Comparison of ENCODE assay signal across 14 mouse cellular contexts in genomic region chr13:41219056-41219455, GRCm38 (mm10). TPM values are rescaled to one million over a fixed set of nuclear protein-coding genes. Genes with fewer than 3 reads are reported as not detected.
DNase-seq lines count a peak whose midpoint lies in the region; ATAC-seq and TF ChIP-seq lines count a peak whose summit lies in the region.
"Had no signal": no experiment of that assay in that cellular context is flagged by ENCODE, and none has a peak within 500 bp of the region (broad histone marks: within the 10 kb centered on the region; RNA-seq: fewer than 3 reads in every experiment).

No protein-coding gene starts in this region.

- peaks cover 5% of the 10 kb centered on the region for H3K4me1 ChIP-seq in kidney, embryonic 15.5 days
- H3K4me1 ChIP-seq in forebrain, embryonic 11.5 days (replicated peaks; ENCODE audit: control insufficient read depth, insufficient read depth, low read length) = no peaks in the 10 kb centered on the region
- no peaks in the 10 kb centered on the region for H3K4me1 ChIP-seq in hindbrain, postnatal 0 days (ENCODE audit: insufficient read depth, low read length)
- H3K4me1 ChIP-seq in midbrain, embryonic 13.5 days (replicated peaks) = peaks cover 21% of the 10 kb centered on the region

- no peak for TF ChIP-seq CTCF in hindbrain, postnatal 0 days (IDR thresholded peaks at IDR 0.05; ENCODE audit: low read depth)

- no peak overlapping the region for H3K4me3 ChIP-seq in kidney, embryonic 15.5 days (replicated peaks)
- H3K4me3 ChIP-seq in forebrain, embryonic 11.5 days (ENCODE audit: low read depth, low read length) = peak overlapping the region; percentile 65
- peak overlapping the region; percentile 85 for H3K4me3 ChIP-seq in hindbrain, postnatal 0 days (ENCODE audit: low read length)
- peak overlapping the region; percentile 75 for H3K4me3 ChIP-seq in midbrain, embryonic 13.5 days (replicated peaks)

- H3K27me3 ChIP-seq in kidney, embryonic 15.5 days = no peaks in the 10 kb centered on the region
- no peaks in the 10 kb centered on the region for H3K27me3 ChIP-seq in forebrain, embryonic 11.5 days (ENCODE audit: control insufficient read depth, insufficient read depth, low read length)
- no peaks in the 10 kb centered on the region for H3K27me3 ChIP-seq in hindbrain, postnatal 0 days (ENCODE audit: insufficient read depth, low read length)
- no peaks in the 10 kb centered on the region for H3K27me3 ChIP-seq in midbrain, embryonic 13.5 days

- H3K4me2 ChIP-seq in kidney, embryonic 15.5 days = 0 out of 2 replicates have a peak overlapping the region, but pooled peaks have one; percentile 16
- peak overlapping the region; percentile 50 for H3K4me2 ChIP-seq in forebrain, embryonic 11.5 days (ENCODE audit: low read depth, low read length, severe bottlenecking)
- peak overlapping the region; percentile 59 for H3K4me2 ChIP-seq in hindbrain, postnatal 0 days (ENCODE audit: low read depth, low read length)
- peak overlapping the region; percentile 52 for H3K4me2 ChIP-seq in midbrain, embryonic 13.5 days (replicated peaks)

- H3K36me3 ChIP-seq in kidney, embryonic 15.5 days = no peaks in the 10 kb centered on the region
- no peaks in the 10 kb centered on the region for H3K36me3 ChIP-seq in forebrain, embryonic 11.5 days (ENCODE audit: control insufficient read depth, insufficient read depth, low read length)
- no peaks in the 10 kb centered on the region for H3K36me3 ChIP-seq in hindbrain, postnatal 0 days (ENCODE audit: insufficient read depth, low read length)
- H3K36me3 ChIP-seq in midbrain, embryonic 13.5 days = 0 out of 2 replicates have a peak, but pooled peaks cover 3% of the 10 kb centered on the region

- H3K9me3 ChIP-seq in kidney, embryonic 15.5 days (replicated peaks) = peaks cover 8% of the 10 kb centered on the region; the same call in 1 of the 2 replicates
- H3K9me3 ChIP-seq in forebrain, embryonic 11.5 days (ENCODE audit: control insufficient read depth, low read length) = peaks cover 5% of the 10 kb centered on the region; the same call in 1 of the 2 replicates
- H3K9me3 ChIP-seq in hindbrain, postnatal 0 days (ENCODE audit: low read length) = peaks cover 8% of the 10 kb centered on the region; the same call in 1 of the 2 replicates
- peaks cover 19% of the 10 kb centered on the region; the same call in 1 of the 2 replicates for H3K9me3 ChIP-seq in midbrain, embryonic 13.5 days

- H3K9ac ChIP-seq in kidney, embryonic 15.5 days = no peak overlapping the region
- H3K9ac ChIP-seq in forebrain, embryonic 11.5 days (ENCODE audit: low read length) = no peak overlapping the region; the same call in 1 of the 2 replicates
- H3K9ac ChIP-seq in hindbrain, postnatal 0 days (replicated peaks; ENCODE audit: low read length) = no peak overlapping the region
- H3K9ac ChIP-seq in midbrain, embryonic 13.5 days (replicated peaks) = peak overlapping the region; percentile 87; the same call in 1 of the 2 replicates

- WGBS in kidney, embryonic 15.5 days = 14% methylated on average over 1 of the region's 1 CpGs
- WGBS in forebrain, embryonic 11.5 days = 53% methylated on average over 1 of the region's 1 CpGs
- WGBS in hindbrain, postnatal 0 days = 14% methylated on average over 1 of the region's 1 CpGs
- WGBS in midbrain, embryonic 13.5 days = 32% methylated on average over 1 of the region's 1 CpGs

- H3K27ac ChIP-seq in kidney, embryonic 15.5 days = peak overlapping the region; percentile 51; the same call in 1 of the 2 replicates
- no peak overlapping the region for H3K27ac ChIP-seq in forebrain, embryonic 11.5 days (ENCODE audit: low read depth, low read length)
- no peak overlapping the region for H3K27ac ChIP-seq in hindbrain, postnatal 0 days
- no peak overlapping the region for H3K27ac ChIP-seq in midbrain, embryonic 13.5 days

- no peak for DNase-seq in kidney, postnatal 10 days
- DNase-seq in forebrain, embryonic 11.5 days (ENCODE audit: low spot score) = no peak
- no peak for DNase-seq in hindbrain, postnatal 0 days (ENCODE audit: low spot score)
- DNase-seq in thymus, postnatal 4 days = no peak
- no peak for DNase-seq in adrenal gland, postnatal 10 days
- DNase-seq in spleen, adult 12 weeks (ENCODE audit: low spot score) = no peak
- DNase-seq: heart, postnatal 10 days; lung, adult 18-20 months; right cerebral cortex, postnatal 14 days had no signal

- no peak for ATAC-seq in kidney, embryonic 15.5 days (replicated peaks; ENCODE audit: low FRiP score)
- no peak for ATAC-seq in forebrain, embryonic 11.5 days (replicated peaks; ENCODE audit: low FRiP score)
- ATAC-seq in hindbrain, postnatal 0 days = no peak
- ATAC-seq in midbrain, embryonic 13.5 days = no peak
- ATAC-seq: CD4-positive, CD25-positive, alpha-beta regulatory T cell, adult 4 months had no signal

RNA-seq across cellular contexts. Expression of gene Elovl2, which starts 1.1 kb away (rescaled TPM):
- 16.8 and 19.2 TPM in 2 replicates for polyA plus RNA-seq in kidney, embryonic 15.5 days (2015; fragmentation: Nextera tagmentation; extraction: Ambion mirVana)
- 52.8 and 55.4 TPM in 2 replicates for polyA plus RNA-seq in forebrain, embryonic 11.5 days (2014; fragmentation: Nextera tagmentation; extraction: Ambion mirVana)
- total RNA-seq in hindbrain, postnatal 0 days (2014; rRNA removed) = 26.8 and 32.3 TPM in 2 replicates
- 29.9 and 31.2 TPM in 2 replicates for polyA plus RNA-seq in hindbrain, postnatal 0 days (2015; fragmentation: Nextera tagmentation; extraction: Ambion mirVana)
- polyA plus RNA-seq in midbrain, embryonic 13.5 days (2015; fragmentation: Nextera tagmentation; extraction: Ambion mirVana) = 42.7 and 43.6 TPM in 2 replicates
- total RNA-seq in adrenal gland, postnatal 10 days (2021) = 10 to 100 TPM; 31.3 to 82.7 TPM
- polyA plus RNA-seq: CD4-positive, CD25-positive, alpha-beta regulatory T cell, adult 4 months had no signal

RNA-seq across cellular contexts. Expression of gene Smim13, which starts 30.6 kb away (rescaled TPM):
- 10.1 and 10.7 TPM in 2 replicates for polyA plus RNA-seq in kidney, embryonic 15.5 days (2015; fragmentation: Nextera tagmentation; extraction: Ambion mirVana)
- 13.1 and 14.3 TPM in 2 replicates for polyA plus RNA-seq in forebrain, embryonic 11.5 days (2014; fragmentation: Nextera tagmentation; extraction: Ambion mirVana)
- total RNA-seq in hindbrain, postnatal 0 days (2014; rRNA removed) = 44.2 and 44.8 TPM in 2 replicates
- polyA plus RNA-seq in hindbrain, postnatal 0 days (2015; fragmentation: Nextera tagmentation; extraction: Ambion mirVana) = 26.7 and 27.5 TPM in 2 replicates
- polyA plus RNA-seq in midbrain, embryonic 13.5 days (2015; fragmentation: Nextera tagmentation; extraction: Ambion mirVana) = 15.5 and 16.2 TPM in 2 replicates
- 10 to 100 TPM; 14.7 to 16.4 TPM for total RNA-seq in adrenal gland, postnatal 10 days (2021)

RNA-seq across cellular contexts. Expression of gene Gm17364, which starts 54.7 kb away (rescaled TPM):
- polyA plus RNA-seq in kidney, embryonic 15.5 days (2015; fragmentation: Nextera tagmentation; extraction: Ambion mirVana) = not detected in 2 replicates
- not detected in 2 replicates for polyA plus RNA-seq in forebrain, embryonic 11.5 days (2014; fragmentation: Nextera tagmentation; extraction: Ambion mirVana)
- not detected in 2 replicates for total RNA-seq in hindbrain, postnatal 0 days (2014; rRNA removed)
- polyA plus RNA-seq in hindbrain, postnatal 0 days (2015; fragmentation: Nextera tagmentation; extraction: Ambion mirVana) = not detected in 2 replicates
- not detected in 2 replicates for polyA plus RNA-seq in midbrain, embryonic 13.5 days (2015; fragmentation: Nextera tagmentation; extraction: Ambion mirVana)
- total RNA-seq in adrenal gland, postnatal 10 days (2021) = not detected
- total RNA-seq: heart, postnatal 10 days; layer of hippocampus, adult 8-10 months had no signal
- polyA plus RNA-seq: CD4-positive, CD25-positive, alpha-beta regulatory T cell, adult 4 months; thymus, adult 2 months had no signal
